Mouse (Mus musculus) kidney, adult 18-20 months (tissue): ENCODE data around the gene Ephx3.

Source experiments
- DNase-seq: peaks from one replicate; pipeline ENCODE4 v3.0.0; 2021

The Ephx3 gene

DNA sequence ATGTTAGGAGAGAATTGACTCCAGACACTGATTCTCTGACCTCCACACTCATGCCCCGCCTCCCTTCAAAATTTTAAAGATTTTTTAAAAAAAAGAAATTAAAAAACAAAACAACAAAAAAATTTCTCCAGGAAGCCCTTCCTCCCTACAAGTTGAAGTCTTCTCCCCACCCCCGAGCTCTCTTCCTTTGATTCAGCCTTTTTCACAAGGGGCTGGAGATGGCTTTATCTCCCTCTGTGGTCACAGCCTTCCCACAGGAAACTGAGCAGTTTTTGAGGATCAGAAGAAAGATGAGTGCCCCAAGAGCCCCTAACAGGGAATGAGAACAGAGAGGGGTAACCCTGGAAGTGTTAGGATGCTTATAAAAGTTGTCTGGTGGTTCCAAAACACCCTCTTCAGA is 16.9 kb downstream of the Ephx3 start:
- DNase-seq: no peak

GRCm38 (mm10) chr17:32169518-32170225 is 19.7 kb downstream of the Ephx3 start:
- DNase-seq: no peak

GRCm38 (mm10) chr17:32166687-32167086 is 22.7 kb downstream of the Ephx3 start, which contains the start of gene Notch3:
Notch3 (minus strand) TSS chr17:32166852.
- DNase-seq: peak; percentile 59

DNA sequence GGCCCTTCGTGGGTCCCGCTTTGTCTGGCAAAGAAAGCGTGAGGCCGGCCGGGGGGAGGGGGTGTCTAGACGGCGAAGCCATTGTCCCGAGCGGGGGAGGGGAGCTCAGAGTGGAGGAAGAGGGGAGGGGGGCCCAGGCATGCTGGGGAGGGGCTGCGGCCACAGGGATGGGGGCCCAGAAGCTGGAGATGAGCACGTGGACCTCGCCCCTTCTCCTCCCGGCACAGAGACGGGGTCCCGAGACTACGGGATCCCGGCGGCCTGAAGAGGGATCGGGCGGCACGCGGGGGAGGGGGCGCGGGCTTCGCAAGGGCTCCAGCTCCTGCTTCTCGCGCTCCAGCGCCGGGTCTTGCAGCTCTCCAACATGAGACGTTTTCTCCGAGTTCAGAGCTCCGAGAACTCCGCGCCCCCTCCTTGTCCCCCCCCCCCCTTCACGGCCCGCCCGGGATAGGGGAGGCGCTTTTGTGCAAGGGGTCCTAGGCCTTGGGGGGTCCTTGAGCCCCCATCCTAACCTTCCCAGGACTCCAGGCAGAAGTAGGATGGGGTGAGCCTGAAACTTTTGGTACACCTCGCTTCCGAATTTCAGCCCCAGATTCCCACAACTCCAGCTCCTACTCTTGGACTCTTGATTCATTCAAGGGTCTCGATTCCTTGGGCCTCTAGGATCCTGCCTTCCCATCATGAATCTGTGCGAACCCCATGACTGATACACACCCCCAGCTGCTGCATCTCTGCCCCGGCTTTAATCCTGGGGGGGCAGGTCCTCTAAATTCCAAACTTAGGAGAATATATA is 23.4 kb downstream of the Ephx3 start:
- DNase-seq: peak; percentile 42

GRCm38 (mm10) chr17:32165266-32165802 is 24.0 kb downstream of the Ephx3 start:
- no peak for DNase-seq

DNA sequence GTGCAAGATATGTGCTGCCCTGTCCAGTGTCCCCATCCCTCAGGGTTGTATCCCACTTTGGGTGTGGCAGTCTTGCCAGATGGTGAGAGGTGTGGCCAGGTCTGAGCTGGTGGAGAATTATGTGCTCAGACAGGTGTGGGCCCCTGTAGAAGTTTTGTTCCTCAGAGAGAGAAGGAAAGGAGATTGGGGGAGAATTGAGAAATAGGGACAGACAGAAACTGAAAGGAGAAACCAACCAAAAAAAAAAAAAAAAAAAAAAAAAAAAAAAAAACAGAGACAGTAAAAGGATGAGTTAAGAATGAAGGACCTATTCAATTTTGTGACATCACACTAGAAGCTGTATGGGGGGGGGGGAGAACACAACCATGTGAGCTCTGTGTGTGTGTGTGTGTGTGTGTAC is 24.6 kb downstream of the Ephx3 start:
- no peak for DNase-seq

DNA sequence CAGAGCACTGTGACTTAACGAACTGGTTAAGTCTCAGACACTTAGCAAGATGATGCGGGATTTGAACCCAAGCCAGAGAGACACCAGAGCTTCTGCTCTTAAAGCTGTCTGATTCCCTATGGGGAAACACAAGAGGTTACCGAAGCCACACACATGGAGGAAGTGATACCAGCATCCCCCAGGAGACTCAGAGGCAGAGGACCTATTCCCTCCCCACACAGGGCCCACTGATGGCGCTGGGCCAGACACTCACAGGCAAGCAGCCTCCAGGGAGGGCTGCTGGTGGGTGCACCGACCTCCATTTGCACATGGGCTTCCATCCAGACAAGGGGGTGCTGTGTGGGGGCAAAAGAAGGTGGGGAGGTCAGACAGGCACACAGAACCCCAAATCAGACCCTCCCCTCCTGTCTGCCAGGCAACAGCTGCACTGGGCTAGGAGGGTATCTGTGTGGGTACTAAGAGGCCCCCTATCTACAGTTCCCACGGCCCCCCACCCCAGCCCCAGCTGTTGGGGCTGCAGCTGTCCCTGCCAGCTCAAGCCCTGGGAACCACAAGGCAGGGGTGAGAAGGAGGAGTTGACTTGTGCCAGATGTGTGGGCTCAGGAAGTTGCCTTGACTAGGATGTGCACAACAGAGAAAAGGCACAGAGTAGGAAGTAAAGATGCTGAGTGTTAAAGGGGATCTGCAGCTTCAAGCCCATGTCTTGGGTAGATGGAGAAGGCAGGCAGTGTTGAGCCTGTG is 25.3 kb downstream of the Ephx3 start:
- DNase-seq: no peak

DNA sequence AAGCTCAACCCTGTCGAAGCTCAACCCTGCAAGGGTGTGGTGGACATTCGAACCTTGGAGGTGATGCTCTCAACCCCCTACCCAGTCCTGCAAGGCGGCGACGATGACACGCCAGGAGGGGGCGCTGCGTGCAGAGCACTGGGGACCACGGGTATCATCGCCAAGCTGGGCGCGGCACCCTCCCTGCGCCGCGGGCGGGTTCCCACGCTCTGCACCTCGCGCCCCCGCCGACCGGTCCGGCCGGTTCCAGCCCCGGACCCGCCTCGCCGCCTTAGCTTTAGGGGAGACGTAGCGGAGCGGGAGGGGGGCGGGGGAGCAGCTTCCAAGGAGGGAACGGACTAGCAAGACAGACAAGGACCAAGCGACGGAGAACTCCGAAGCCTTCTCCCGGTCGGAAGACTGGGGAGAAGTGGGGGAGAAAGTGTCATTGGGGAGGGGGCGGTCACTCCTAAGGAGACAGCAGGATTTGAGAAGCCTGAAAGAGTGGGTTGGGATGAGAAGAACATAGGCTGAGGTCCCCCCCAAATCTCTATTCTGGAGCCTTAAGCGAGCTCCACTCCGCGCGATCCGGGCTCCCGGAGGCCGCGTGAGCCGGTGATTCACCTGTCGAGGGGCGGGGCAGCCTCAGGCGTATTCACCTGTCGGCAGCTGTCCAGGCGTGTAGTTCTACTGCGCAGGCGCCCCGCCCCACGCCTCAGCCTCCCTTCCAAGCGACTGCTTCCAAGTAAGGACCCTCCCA is 27.1 kb downstream of the Ephx3 start:
- DNase-seq: peak; percentile 72

DNA sequence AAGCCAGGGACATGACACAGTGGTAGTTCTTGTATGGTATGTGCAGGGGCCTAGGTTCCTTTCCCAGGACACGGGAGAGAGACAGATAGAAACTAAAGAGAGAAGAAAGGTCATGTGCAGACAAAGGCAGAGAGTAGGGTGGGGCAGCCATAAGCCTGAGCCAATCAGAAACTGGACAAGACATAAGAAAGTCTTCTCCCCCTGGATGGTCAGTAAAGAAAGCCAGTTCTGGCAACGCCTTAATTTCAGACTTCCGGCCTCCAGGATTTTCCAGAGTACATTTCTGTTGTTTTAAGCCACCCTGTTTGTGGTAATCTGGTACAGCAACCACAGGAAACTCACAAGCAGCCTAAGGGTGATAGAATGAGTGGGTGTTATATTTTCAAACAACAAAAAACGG is 28.5 kb downstream of the Ephx3 start:
- DNase-seq: no peak

- DNase-seq: no peak
These were observed 30.5 kb downstream of the Ephx3 start for GRCm38 (mm10) chr17:32158841-32159240.

DNA sequence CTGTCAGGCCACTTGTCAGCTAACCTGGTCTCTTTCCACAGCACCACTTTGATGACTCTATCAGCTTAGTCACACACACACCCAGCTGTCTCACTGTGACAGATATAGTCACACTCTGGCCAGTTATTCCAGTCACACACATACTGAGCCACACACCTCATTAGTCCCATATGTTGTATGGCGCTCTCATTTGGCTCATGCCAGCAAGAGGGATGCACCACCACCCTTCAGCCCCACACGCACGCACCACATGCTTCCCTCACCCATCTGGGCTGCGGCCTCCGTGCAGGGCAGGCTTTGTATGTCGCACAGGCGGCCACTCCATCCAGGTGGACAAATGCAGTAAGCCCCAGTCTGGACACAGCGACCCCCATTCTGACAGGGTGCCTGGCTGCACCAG is 42.6 kb downstream of the Ephx3 start:
- no peak for DNase-seq

GRCm38 (mm10) chr17:32142907-32143854 is 46.2 kb downstream of the Ephx3 start:
- peak; percentile 90 for DNase-seq

- no peak for DNase-seq
These were observed 47.1 kb downstream of the Ephx3 start for GRCm38 (mm10) chr17:32142234-32142633.
